Mouse (Mus musculus): ENCODE measurements at regions not wholly inside any gene's neighbourhood (a gene's known extent, or its start where the extent isn't known, plus 50 kb on each side); places are given as distances from the start of the nearest gene placed in this dataset.

DNA sequence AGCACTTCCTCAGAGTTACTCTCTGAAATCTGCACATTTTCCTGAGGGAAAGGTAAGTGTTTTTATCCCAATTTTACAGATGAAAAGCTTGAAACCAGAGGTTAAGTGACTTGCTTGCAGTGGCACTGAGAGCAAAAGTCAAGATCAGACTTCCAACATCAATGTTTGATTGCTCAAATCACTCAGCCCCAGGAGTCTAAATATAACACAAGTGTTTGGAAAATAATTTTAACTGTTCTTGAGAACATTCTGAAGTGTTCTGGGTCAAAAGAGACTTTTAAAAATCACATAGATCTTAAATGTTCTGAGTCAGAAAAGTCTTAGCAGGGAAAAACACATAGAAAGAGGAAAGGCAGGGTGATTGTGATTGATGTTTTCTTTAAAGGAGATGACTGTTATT is 848.6 kb upstream of the Cntnap5a start:
- CTCF ChIA-PET = no interaction called here

DNA sequence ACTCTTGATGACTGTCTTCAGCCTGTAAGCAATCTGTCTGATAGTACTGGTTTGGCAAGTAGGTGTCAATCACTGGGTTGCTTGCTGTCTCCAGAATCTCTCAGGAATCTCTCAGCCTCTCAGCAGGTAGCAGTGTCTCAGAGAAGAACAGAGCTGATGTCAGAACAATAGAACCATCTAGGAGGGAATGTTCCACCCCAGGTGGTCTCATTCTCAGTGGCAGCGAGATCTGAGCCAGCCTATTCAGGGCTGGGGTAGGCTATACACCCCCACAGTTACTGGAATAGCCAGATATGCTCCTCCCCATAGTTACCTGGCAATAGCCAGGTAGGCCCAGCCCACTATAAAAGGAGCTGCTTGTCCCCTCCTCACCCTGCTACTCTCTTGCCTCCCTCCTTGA is 834.9 kb upstream of the Cntnap5a start:
- CTCF ChIA-PET = no interaction called here

- CTCF ChIA-PET = no interaction called here
Observed at GRCm38 (mm10) chr1:114860983-114861382, 823.6 kb upstream of the Cntnap5a start.

DNA sequence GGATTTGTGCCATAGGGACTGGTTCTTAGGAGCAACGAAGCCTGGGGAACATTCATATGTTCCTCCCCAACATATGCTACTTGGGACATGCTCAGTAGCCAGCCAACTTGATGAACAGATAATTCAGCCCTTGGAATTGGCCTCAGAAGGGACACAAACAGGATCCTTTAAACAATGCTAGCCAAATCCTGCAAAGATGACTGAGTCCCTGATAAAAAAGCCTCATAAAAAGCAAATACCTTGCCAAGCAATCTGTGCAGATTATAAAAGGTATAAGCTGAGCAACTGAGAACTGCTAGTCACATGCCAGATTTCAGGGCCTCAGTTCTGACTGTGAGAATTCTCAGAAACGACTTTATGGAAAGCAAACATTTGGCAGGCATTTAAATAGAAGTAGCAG is 821.6 kb upstream of the Cntnap5a start:
- CTCF ChIA-PET = interaction anchor here (0.7 kb wide), 1 partner anchor 235 kb away, joined by 12 read pairs; no protein-coding TSS in a partner anchor

GRCm38 (mm10) chr1:114875791-114876190 is 808.8 kb upstream of the Cntnap5a start:
- CTCF ChIA-PET = no interaction called here
